Mouse (Mus musculus): ENCODE results near the gene Pex6. TPM values are rescaled to one million over a fixed set of nuclear protein-coding genes. Genes with fewer than 3 reads are reported as not detected.

Gene Pex6
- total RNA-seq, 2 experiments from 2014 or later: 10.7 to 13.3 TPM

GRCm38 (mm10) chr17:46699912-46700311, 11.4 kb upstream of the Pex6 start:
- DNase-seq: no peak

GRCm38 (mm10) chr17:46701489-46701888, 9.8 kb upstream of the Pex6 start:
- no peak for DNase-seq

- DNase-seq: no peak
Observed at GRCm38 (mm10) chr17:46702100-46702499, 9.2 kb upstream of the Pex6 start.

DNA sequence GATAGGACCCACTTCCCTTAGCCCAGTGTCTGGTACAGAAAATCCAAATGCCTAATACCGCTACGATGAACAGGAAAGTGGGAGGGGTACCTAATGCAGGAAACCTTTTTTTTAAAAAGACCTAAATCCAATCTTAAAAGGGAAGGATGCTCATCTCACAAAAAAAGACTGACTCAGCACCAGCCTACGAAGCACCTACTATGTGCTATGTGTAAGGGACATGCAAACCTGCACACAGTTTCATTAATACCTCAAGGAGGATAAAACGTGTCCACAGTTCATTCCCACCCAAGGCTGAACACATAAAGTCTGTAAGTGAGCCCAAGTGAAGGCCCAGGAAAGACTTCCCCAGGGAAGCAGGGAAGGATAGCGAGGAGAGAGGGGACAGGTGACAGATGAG, 8.8 kb upstream of the Pex6 start:
- no peak for DNase-seq

- DNase-seq: no peak
Observed at GRCm38 (mm10) chr17:46703971-46704886, 7.0 kb upstream of the Pex6 start.

- DNase-seq: peak; percentile 92
Observed at GRCm38 (mm10) chr17:46704887-46705835, 6.1 kb upstream of the Pex6 start, which contains the start of gene Ppp2r5d. TSS of gene Ppp2r5d (minus strand) at chr17:46705111.

DNA sequence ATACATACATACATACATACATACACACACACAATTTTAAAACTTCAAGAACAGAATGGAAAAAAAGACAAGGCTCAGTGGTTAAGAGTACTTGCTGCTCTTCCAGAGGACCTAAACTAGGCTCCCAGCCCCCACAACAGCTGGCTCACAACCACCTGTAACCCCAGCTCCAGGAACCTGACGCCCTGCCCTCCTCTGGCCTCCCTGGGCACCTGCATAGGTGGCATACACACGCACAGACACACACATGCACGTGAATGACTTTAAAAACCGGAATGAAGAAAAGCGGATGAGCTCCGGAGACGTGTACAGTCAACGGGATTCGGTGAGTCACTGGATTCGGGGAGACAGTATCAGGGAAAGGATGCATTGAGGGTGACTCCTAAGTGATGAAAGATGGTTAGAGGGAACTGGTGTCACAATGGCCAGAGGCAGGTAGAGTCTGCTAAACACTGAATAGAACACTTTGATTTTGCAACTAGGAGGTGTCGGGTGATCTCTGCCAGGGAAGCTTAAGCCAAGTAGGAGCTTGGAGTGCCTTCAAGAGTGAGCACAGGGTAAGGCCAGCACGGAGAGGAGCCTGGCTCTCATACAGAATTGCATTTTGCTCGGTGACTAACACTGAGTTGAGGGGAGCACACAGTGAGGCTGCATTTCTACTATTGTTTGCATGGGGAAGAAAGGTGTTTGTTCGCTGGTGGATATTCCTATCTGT, 4.7 kb upstream of the Pex6 start:
- DNase-seq: no peak

GRCm38 (mm10) chr17:46711612-46712271, 479 bp downstream of the Pex6 start:
- peak; percentile 73 for DNase-seq

- no peak for DNase-seq
Observed at GRCm38 (mm10) chr17:46712442-46712841, 1.2 kb downstream of the Pex6 start.

DNA sequence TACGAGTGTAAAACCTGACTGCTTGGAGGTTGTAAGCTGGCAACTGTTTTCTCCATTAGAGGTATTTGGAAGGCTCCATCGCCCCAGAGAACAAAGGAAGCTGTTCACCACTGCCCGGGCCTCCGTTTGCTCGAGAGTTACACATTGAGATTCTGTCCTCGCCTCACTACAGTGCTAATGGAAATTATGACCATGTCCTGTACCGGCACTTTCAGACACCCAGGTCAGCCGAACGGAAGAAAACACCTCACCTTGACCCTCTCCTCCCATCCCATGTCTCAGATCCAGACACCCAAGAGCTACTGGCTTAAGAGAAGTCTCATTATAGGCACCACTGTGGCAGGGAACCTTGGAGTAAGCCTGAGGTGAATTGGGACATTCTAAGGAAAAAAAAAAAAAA, 2.6 kb downstream of the Pex6 start:
- no peak for DNase-seq

GRCm38 (mm10) chr17:46714756-46715481, 3.7 kb downstream of the Pex6 start:
- DNase-seq: no peak

- DNase-seq: no peak
Observed at GRCm38 (mm10) chr17:46721077-46721476, 9.8 kb downstream of the Pex6 start.

DNA sequence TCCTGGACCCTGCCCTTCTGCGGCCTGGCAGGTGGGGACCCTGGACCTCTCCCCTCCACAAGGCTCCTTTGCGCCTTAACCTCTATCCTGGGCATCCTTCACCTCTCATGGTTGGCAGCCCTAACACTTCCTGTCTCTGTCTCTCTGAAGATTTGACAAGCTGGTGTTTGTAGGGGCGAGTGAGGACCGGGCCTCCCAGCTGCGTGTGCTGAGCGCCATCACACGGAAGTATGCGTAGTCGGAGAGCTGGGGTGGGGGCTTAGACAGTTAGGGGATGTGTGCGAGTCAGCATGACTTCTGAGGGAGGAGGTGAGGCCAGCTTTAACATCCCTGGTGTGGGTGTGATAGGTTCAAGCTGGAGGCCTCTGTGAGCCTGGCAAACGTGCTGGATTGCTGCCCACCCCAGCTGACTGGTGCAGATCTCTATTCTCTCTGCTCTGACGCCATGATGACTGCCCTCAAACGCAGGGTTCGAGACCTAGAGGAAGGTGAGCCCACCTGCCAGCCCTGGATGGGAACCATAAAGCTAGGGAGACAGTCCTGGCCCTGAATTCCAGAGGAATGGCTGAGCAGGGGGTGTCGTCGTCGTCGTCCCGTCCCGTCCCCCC, 13.3 kb downstream of the Pex6 start:
- no peak for DNase-seq

GRCm38 (mm10) chr17:46725273-46725672, 14.0 kb downstream of the Pex6 start:
- DNase-seq: no peak

GRCm38 (mm10) chr17:46725731-46726645, 14.7 kb downstream of the Pex6 start:
- DNase-seq: no peak

DNA sequence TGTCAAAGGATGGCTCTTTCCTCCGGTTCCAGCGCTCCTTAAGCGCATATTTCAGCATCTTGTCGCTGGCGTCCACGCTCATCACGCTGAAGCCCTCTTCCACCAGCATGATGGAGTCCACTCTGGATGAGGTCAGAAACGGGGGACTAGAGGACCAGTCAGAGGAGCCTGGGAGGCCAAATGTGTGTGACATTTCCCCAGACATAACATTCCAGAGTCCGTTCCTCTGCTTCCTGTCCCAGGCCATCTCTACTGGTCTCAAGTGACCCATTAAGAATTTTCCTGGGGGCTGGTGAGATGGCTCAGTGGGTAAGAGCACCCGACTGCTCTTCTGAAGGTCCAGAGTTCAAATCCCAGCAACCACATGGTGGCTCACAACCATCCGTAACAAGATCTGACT, 16.0 kb downstream of the Pex6 start:
- no peak for DNase-seq

DNA sequence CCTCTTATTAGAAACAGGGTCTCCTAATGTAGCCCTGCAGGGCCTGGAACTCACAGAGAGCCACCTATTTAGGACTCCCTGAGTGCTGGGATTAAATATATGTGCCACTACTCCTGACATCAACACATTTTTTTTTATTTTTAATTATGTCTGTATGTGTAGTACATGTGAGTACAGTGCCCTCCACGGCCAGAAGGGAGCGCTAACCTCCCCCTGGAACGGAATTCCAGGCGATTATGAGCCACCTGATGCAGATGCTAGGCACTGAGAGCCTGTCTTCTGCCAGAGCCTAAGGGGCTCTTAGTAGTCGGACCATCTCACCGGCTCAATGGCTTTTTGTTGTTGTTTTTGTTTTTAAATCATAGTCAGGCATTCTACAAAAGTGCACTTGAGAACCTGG, 16.8 kb downstream of the Pex6 start:
- DNase-seq: no peak

- no peak for DNase-seq
Observed at GRCm38 (mm10) chr17:46728496-46728895, 17.2 kb downstream of the Pex6 start.

- no peak for DNase-seq
Observed at GRCm38 (mm10) chr17:46728904-46729318, 17.6 kb downstream of the Pex6 start, which contains the start of gene Gnmt. TSS of gene Gnmt (minus strand) at chr17:46729168.

Measured in gastrocnemius, postnatal 10 days (tissue).